Mouse (Mus musculus) spleen, adult 10 weeks (tissue): Measurements from ENCODE around the gene Olfr51. TPM values are rescaled to one million over a fixed set of nuclear protein-coding genes. Genes with fewer than 3 reads are reported as not detected.

Experiments
- polyA plus RNA-seq: library from polyadenylated mRNA; stranded (reverse); fragments of 350-450 nt; fragmentation: Illumina TruSeq; extraction: RNeasy Lipid Tissue Mini Kit (QIAGEN cat#74804); gene quantifications from one replicate; pipeline ENCODE4 v1.2.3, GENCODE M21; 2015; ENCODE audit warnings: low replicate concordance; ENCODE audit not compliant: insufficient read depth

Gene Olfr51
- not detected for polyA plus RNA-seq

DNA sequence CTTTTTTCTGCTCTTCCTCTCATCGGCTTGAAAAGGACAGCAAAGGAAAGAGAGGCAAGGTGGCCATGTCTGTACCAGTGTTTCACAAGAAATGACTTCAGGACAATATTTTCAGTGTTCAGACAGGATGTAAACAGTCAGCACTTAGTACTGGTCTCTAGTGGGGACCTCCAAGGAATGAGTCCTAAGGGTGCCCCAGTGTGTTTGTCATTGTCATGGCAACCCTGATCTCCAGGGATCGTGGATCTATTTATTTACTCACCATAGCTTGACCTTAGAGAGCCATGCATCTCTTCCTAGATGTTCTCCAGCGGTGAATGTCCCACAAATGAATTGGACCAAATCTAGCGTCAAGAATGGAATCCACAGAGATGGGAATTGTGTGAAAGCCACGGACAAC is at the start of gene Olfr51:
Olfr51 (plus strand) TSS at position 301 of the 400 bp plus-strand sequence.

DNA sequence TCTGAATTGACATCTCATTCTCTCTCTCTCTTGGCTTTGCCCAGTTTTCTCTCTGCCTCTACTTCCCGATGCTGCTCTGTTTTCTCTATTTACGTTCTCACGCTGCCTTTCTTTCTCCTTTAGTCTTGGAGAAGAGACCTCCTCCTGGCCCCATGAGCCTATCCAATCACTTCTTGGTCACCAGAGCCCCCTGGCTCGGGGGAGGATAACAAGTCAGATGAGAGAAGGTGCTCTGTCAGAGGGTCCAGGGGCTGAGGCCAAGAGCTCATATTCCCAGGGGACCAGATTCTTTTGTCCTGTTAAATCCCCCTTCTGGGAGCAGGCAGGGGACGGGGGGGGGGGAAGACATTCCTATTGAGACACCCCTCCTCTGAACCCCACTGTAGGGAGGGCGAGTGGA is 49.7 kb upstream of the Olfr51 start, which contains the start of gene Prop1:
Prop1 (minus strand) TSS at position 101 of the 400 bp plus-strand sequence.

GRCm38 (mm10) chr11:50966230-50966629 is 37.2 kb upstream of the Olfr51 start, which contains the start of gene Olfr1378:
TSS of gene Olfr1378 (plus strand) at chr11:50966530.

DNA sequence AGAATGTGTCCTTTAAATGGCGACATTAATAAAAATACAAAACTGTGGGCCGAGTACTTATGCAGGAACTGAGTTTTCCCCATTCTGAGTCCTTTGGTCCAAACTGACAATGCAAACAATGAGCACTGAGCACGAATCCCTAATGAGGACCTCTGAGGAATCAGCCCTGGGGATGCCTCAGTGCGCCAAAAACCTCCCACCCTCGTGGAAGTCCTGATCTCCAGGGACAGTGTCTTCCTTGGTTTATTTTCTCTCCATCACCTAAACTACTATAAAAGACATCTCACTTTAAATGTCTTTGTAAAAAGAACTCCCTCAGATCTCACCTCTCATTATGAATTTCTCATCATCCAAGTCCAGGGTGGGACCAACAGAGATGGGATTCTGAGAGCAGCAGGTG is 21.7 kb upstream of the Olfr51 start, which contains the start of gene Olfr1377:
Olfr1377 (plus strand) TSS at position 301 of the 400 bp plus-strand sequence.

GRCm38 (mm10) chr11:51013936-51014335 is 10.5 kb downstream of the Olfr51 start, which contains the start of gene Olfr54:
TSS of gene Olfr54 (plus strand) at chr11:51014236.

DNA sequence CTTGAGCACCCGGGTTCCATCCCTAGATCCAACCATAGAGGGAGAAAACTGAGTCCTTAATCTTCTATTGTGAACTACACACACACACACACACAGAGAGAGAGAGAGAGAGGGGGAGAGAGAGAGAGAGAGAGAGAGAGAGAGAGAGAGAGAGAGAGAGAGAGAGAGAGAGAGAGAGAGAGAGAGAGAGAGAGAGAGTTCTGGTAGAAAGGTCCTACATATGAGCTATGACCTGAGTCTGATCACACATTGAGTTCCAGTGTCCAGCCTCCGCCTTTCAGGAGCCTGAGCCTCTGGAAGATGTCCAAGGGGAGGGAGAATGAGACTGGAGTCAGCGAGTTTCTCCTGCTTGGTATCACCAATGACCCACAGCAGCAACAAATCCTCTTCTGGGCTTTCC is 44.4 kb downstream of the Olfr51 start, which contains the start of gene Olfr1375:
Olfr1375 (plus strand) TSS at position 301 of the 400 bp plus-strand sequence.

GRCm38 (mm10) chr11:51059151-51059571 is 55.8 kb downstream of the Olfr51 start, which contains the start of gene Zfp354a:
TSS of gene Zfp354a (plus strand) at chr11:51059257.

Other genes starting within 250 kb of the Olfr51 start
- 5.4 TPM for gene Zfp354c, start 175.9 kb upstream of the Olfr51 start, polyA plus RNA-seq
- gene Zfp879, start 162.0 kb upstream of the Olfr51 start, polyA plus RNA-seq = 0.37 TPM
- 2.6 TPM for gene Grm6, start 152.9 kb upstream of the Olfr51 start, polyA plus RNA-seq
- 0.62 TPM for gene Zfp454, start 115.9 kb upstream of the Olfr51 start, polyA plus RNA-seq
- gene Zfp2, start 87.4 kb upstream of the Olfr51 start, polyA plus RNA-seq = 3.0 TPM
- 0.62 TPM for gene Zfp354b, start 72.0 kb upstream of the Olfr51 start, polyA plus RNA-seq
- not detected for gene 4933414I15Rik, start 59.8 kb upstream of the Olfr51 start, polyA plus RNA-seq
- gene Prop1, start 49.8 kb upstream of the Olfr51 start, polyA plus RNA-seq = not detected
- not detected for gene Olfr1378, start 37.1 kb upstream of the Olfr51 start, polyA plus RNA-seq
- gene Olfr1377, start 21.6 kb upstream of the Olfr51 start, polyA plus RNA-seq = not detected
- not detected for gene Olfr54, start 10.6 kb downstream of the Olfr51 start, polyA plus RNA-seq
- not detected for gene Olfr1375, start 44.5 kb downstream of the Olfr51 start, polyA plus RNA-seq
- 2.6 TPM for gene Zfp354a, start 55.7 kb downstream of the Olfr51 start, polyA plus RNA-seq
- gene Gm12569, start 216.9 kb downstream of the Olfr51 start, polyA plus RNA-seq = not detected